Mouse (Mus musculus) neural tube, embryonic 11.5 days (tissue): ENCODE results near the gene Pip5k1a. TPM values are rescaled to one million over a fixed set of nuclear protein-coding genes. Genes with fewer than 3 reads are reported as not detected.
"Not testable (repeated sequence)": the region's sequence is repeated elsewhere in the genome, so short reads cannot be mapped to it uniquely, and the experiment has no call there.

Source experiments
- ATAC-seq: fragments of 200-750 bp; cut with Nextera tagmentation; 2 replicates; pipeline ENCODE4 v1.8.0; 2017; ENCODE audit warnings: moderate number of reproducible peaks, mild to moderate bottlenecking, moderate TSS enrichment, moderate library complexity; ENCODE audit not compliant: insufficient read depth, low FRiP score, low TSS enrichment
- DNase-seq: peaks from one replicate; pipeline ENCODE4 v3.0.0-alpha.2; 2015; ENCODE audit warnings: low spot score
- H3K27ac ChIP-seq: fragments of 300-500 bp; sonication (generic); 2 replicates; pipeline ENCODE4 v1.5.1; 2014; ENCODE audit warnings: low read depth, mild to moderate bottlenecking, low read length
- H3K27me3 ChIP-seq: fragments of 300-500 bp; sonication (generic); 2 replicates; pipeline ENCODE4 v1.6.1; 2014; ENCODE audit warnings: mild to moderate bottlenecking, low read length, mixed read lengths; ENCODE audit not compliant: control insufficient read depth, insufficient read depth
- H3K36me3 ChIP-seq: fragments of 300-500 bp; sonication (generic); 2 replicates; pipeline ENCODE4 v1.6.1; 2014; ENCODE audit warnings: mild to moderate bottlenecking, low read length, moderate library complexity, mixed read lengths; ENCODE audit not compliant: control insufficient read depth, insufficient read depth
- H3K4me1 ChIP-seq: fragments of 300-500 bp; sonication (generic); 2 replicates; pipeline ENCODE4 v1.6.1; 2014; ENCODE audit warnings: low read length, mixed read lengths; ENCODE audit not compliant: control insufficient read depth, insufficient read depth
- H3K4me2 ChIP-seq: fragments of 300-500 bp; sonication (generic); 2 replicates; pipeline ENCODE4 v1.6.1; 2014; ENCODE audit warnings: low read depth, mild to moderate bottlenecking, moderate library complexity
- H3K4me3 ChIP-seq: fragments of 300-500 bp; sonication (generic); 2 replicates; pipeline ENCODE4 v1.5.1; 2014; ENCODE audit warnings: low read depth, low read length
- H3K9ac ChIP-seq: fragments of 300-500 bp; sonication (generic); 2 replicates; pipeline ENCODE4 v1.6.1; 2014; ENCODE audit warnings: mild to moderate bottlenecking, low read length
- H3K9me3 ChIP-seq: fragments of 300-500 bp; sonication (generic); 2 replicates; pipeline ENCODE4 v1.6.1; 2016; ENCODE audit warnings: low read length; ENCODE audit not compliant: control insufficient read depth
- WGBS: fragments of 180-500 bp; shearing (Covaris S2); extraction: QIAGEN DNeasy Blood & Tissue Kit; methylation state at CpG from one replicate; pipeline ENCODE4 v1.1.7; 2014; 5-methylcytosine and 5-hydroxymethylcytosine counted together
- polyA plus RNA-seq: library from polyadenylated mRNA; unstranded; fragments of >200 nt; fragmentation: Nextera tagmentation; extraction: Ambion mirVana; gene quantifications from 2 replicates; pipeline ENCODE4 v1.2.1, GENCODE M21; 2014

Gene Pip5k1a
- polyA plus RNA-seq, 1 experiment from 2014 or later, result 13.4 TPM

DNA sequence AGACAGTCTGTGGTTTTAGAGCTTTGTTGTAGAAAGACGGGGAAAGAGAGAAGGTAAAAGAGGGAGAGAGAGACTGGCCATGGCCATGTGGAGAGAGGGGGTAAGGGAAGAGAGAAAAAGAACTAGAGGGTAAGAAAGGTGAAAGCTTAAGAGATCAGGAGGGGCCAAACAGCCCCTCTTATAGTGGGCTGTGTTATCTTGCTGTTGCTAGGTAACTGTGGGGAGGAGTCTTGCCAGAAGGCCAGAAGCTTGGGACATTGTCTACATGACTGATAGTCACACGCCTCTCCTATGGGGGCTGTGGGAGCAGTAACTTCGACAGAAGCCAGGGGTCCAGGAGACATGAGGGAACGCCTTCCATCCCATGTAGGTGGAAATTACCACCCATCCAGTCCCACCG is 81.5 kb downstream of the Pip5k1a start:
- H3K27me3 ChIP-seq, result no peaks in the 10 kb centered on the region
- no peak overlapping the region for H3K4me3 ChIP-seq
- H3K4me1 ChIP-seq, result no peaks in the 10 kb centered on the region; the same call in 1 of the 2 replicates
- no peaks in the 10 kb centered on the region for H3K36me3 ChIP-seq
- DNase-seq (no peak), ATAC-seq (no peak)
- H3K9me3 ChIP-seq, result no peaks in the 10 kb centered on the region
- no peak overlapping the region for H3K4me2 ChIP-seq
- 44% methylated on average over 5 of the region's 5 CpGs for WGBS
- H3K9ac ChIP-seq, result no peak overlapping the region
- no peak overlapping the region for H3K27ac ChIP-seq

DNA sequence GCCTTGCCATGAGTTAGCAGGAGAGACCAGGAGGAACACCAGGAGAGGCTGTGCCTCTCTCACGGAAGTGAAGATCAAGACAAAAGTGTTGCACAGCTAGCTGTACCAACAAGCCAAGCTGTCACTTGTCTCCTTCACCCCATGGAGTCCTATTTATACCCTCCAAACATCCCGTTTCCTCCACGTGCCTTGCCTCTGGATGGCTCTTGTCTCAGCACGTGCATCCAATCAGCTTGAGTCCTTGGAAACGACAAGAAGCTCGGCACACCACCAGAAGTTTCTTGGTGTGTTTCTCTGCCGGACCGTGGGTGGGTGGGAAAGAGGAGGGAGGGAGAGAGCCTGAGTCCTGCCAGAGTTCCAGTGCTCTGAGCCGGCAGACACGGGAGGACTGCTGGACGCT is 82.2 kb downstream of the Pip5k1a start:
- Histone ChIP-seq H3K9me3 (no peaks in the 10 kb centered on the region), H3K9ac (no peak overlapping the region), H3K36me3 (no peaks in the 10 kb centered on the region), H3K4me3 (no peak overlapping the region), H3K4me1 (no peaks in the 10 kb centered on the region; the same call in 1 of the 2 replicates), H3K27me3 (no peaks in the 10 kb centered on the region), H3K4me2 (no peak overlapping the region), H3K27ac (no peak overlapping the region)
- WGBS, result 33% methylated on average over 11 of the region's 11 CpGs
- ATAC-seq (no peak), DNase-seq (no peak)

DNA sequence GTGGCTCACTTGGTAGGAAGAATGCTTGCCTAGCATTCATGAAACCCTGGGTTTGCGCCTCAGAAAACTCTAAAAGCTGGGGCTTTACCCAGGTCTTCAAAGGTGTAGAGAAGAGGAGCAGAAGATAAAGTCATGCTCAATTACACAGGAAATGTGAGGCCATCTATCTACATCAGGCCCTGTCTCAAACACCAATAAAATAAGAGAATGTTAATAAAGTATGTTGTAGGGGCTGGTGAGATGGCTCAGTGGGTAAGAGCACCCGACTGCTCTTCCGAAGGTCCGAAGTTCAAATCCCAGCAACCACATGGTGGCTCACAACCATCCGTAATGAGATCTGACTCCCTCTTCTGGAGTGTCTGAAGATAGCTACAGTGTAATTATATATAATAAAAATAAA is 85.8 kb downstream of the Pip5k1a start:
- H3K36me3 ChIP-seq, H3K27ac ChIP-seq, H3K27me3 ChIP-seq, ATAC-seq, H3K9me3 ChIP-seq, H3K4me1 ChIP-seq, H3K4me3 ChIP-seq, DNase-seq, H3K9ac ChIP-seq, H3K4me2 ChIP-seq: not testable (repeated sequence)
- WGBS, result 87% methylated on average over 5 of the region's 5 CpGs

DNA sequence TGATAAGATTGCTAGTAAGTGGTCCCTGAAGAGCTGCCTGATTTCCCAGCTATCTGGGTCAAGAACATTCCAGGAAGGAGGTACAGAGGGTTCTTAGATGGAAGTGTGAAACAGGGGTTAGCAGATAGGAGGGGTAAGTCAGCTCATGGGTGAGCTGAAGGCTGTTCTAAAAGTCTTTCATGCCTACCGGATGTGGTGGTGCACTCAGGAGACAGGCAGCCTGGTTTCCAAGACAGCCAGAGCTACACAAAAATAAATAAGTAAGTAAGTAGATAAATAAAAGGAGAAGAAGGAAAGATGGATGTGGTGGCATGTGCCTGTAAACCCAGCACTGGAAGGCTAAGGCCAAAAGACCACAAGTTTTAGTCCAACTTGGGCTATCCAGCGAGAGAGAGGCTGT is 88.0 kb downstream of the Pip5k1a start:
- ATAC-seq (no peak), DNase-seq (no peak)
- 97% methylated on average over 2 of the region's 2 CpGs for WGBS
- H3K36me3 ChIP-seq, result no peaks in the 10 kb centered on the region
- H3K9ac ChIP-seq, result no peak overlapping the region
- H3K9me3 ChIP-seq, result no peaks in the 10 kb centered on the region
- H3K4me3 ChIP-seq, result no peak overlapping the region
- H3K4me1 ChIP-seq, result peaks cover 10% of the 10 kb centered on the region
- H3K27me3 ChIP-seq, result no peaks in the 10 kb centered on the region
- H3K4me2 ChIP-seq, result no peak overlapping the region
- H3K27ac ChIP-seq, result no peak overlapping the region

DNA sequence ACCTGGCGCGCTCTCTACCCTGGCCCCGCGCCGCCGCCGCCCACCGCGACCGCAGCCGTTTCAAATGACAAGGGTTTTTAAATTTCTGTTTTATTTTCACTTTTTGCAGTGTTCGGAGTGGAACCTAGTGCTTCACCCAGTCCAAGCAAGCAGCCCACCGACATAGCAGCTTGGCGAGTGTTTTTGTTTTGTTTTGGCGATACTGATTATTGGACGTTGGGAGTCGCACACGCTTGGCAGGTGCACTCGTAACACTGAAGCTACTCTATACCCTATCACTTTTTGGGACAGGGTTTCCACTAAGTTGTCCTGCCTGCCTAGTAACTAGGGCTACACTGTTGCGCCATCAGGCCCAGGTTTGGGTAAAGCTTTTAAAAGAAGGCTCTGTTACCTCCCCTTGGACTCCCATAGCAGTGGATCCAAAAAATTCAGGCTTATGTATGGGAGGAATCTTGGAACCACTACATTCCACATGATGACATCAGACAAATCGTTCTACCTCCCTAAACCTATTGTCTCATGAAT is 90.1 kb downstream of the Pip5k1a start:
- H3K4me3 ChIP-seq, result peak overlapping the region; percentile 92
- peak overlapping the region; percentile 85 for H3K27ac ChIP-seq
- H3K9ac ChIP-seq, result peak overlapping the region; percentile 64
- WGBS, result 6% methylated on average over 21 of the region's 21 CpGs
- no peaks in the 10 kb centered on the region for H3K9me3 ChIP-seq
- peak overlapping the region; percentile 79 for H3K4me2 ChIP-seq
- no peaks in the 10 kb centered on the region for H3K27me3 ChIP-seq
- peaks cover 14% of the 10 kb centered on the region for H3K4me1 ChIP-seq
- H3K36me3 ChIP-seq, result peaks cover 3% of the 10 kb centered on the region; the same call in 1 of the 2 replicates
- no peak for DNase-seq
- ATAC-seq, result no peak

DNA sequence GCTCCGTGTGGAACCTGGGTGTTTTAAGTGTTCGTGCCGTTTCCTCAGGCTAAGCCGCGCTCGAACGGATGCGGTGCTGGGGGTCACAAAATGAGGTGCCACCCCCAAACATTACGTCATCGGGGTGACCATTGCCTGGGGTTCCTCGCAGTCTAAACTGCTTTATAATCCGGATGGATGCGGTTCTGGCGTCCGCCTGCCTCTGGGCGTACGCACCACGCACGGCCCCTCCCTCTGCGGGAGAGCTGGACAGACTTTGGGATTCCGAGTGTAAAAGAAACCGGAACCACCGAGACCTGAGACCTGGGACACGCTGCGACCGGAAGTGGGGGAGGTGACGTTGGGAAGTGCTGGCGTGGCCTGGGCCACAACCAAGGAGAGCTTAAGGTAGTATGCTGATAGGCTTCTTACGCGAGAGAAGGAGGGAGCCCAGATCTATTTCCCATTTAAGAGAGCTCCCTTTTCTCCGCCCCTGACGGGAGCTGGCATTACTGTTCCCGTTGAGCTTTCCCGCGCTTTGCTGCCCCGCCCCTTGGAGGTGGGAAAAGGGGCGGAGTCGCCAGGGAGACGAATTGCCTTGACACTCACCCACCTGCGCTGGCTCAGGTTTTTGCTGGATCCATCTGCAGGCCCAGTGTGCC is 90.7 kb downstream of the Pip5k1a start:
- Histone ChIP-seq H3K4me3 (peak overlapping the region; percentile 92), H3K9ac (peak overlapping the region; percentile 64), H3K4me1 (peaks cover 14% of the 10 kb centered on the region), H3K27me3 (no peaks in the 10 kb centered on the region), H3K27ac (peak overlapping the region; percentile 85), H3K36me3 (peaks cover 4% of the 10 kb centered on the region), H3K9me3 (no peaks in the 10 kb centered on the region), H3K4me2 (peak overlapping the region; percentile 79)
- WGBS, result under 1% methylated on average over 40 of the region's 40 CpGs
- DNase-seq (peak; percentile 87), ATAC-seq (peak; percentile 53)

DNA sequence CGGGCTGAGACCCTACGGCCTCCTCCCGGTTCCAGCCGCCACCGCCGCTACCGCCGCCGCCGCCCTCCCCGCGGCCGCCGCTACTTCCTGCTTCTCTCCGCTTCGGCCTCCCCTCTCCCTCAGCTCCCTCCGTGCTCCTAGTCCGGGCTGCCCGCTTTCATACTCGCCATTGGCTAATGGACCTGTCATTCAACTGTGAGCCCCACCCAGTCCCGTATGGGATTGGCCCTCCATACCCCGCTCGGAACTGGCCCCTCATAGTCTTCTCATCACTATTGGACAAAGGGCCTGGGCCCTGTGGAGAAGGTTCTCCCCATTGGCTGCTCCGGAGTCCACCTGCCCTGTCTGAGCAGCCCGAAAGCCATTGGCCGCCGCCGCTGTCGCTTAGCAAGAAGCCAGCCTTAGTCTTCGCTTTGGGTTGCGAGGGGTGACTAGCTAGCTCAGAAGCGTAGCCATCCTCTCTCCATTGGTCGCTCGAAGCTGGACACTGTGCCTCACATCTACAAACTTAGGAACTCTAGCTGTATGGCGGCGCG is 91.3 kb downstream of the Pip5k1a start, which contains the start of gene Zfp687:
Zfp687 (minus strand) TSS at position 112 of the 536 bp plus-strand sequence.
- DNase-seq (peak; percentile 98), ATAC-seq (peak; percentile 99)
- H3K27ac ChIP-seq, result peak within 1 kb of the TSS; percentile 85
- peak within 1 kb of the TSS; percentile 95 for H3K4me2 ChIP-seq
- H3K9ac ChIP-seq, result peak within 1 kb of the TSS; percentile 84
- H3K4me3 ChIP-seq, result peak within 1 kb of the TSS; percentile 92
- no peaks in the 10 kb centered on the region for H3K27me3 ChIP-seq
- H3K36me3 ChIP-seq, result peaks cover 10% of the 10 kb centered on the region
- H3K4me1 ChIP-seq, result peaks cover 14% of the 10 kb centered on the region
- under 1% methylated on average over 26 of the region's 37 CpGs for WGBS
- H3K9me3 ChIP-seq, result no peaks in the 10 kb centered on the region

DNA sequence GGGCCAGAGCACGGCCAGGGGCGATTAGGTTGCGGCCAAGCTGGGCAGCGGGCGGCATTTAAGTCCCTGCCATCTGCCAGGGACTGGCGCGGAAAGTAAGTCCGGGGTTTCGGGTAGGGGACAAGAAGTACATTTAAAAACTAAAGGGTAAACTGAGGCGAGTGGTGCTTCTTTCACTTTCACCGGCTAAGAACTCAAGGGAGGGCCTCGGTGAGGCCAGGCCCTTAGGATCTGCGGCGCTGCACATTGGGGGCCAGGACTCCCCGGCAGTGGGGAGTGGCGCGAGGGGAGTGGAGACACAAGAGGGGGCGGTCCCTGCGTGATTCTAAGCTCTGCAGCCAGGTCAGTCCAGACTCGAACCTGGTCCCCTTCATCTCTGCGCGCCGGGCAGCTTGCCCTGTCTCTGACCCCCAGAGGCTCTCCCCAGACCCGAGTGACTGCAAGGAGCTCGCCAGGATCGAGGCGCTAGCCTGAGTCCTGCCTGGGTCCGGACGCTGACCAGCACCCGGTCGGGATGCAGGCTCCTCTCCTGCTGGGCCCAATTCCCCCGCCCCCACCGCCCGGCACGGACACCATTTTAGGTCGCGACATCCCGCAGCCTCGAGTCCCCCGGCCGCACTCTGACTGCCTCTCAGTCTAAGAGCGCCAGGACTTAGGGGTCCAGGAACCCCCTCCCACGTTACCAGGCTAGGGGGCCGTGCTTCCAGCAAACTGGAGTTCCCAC is 92.1 kb downstream of the Pip5k1a start:
- peaks cover 11% of the 10 kb centered on the region for H3K36me3 ChIP-seq
- WGBS, result under 1% methylated on average over 41 of the region's 44 CpGs
- ATAC-seq, result peak; percentile 14; the same call in 1 of the 2 replicates

More for the DNA sequence above, 92.1 kb downstream of the Pip5k1a start:
- Histone ChIP-seq H3K4me2 (peak overlapping the region; percentile 95), H3K9me3 (no peaks in the 10 kb centered on the region), H3K4me3 (peak overlapping the region; percentile 92), H3K27ac (peak overlapping the region; percentile 68), H3K4me1 (peaks cover 14% of the 10 kb centered on the region), H3K9ac (peak overlapping the region; percentile 84), H3K27me3 (no peaks in the 10 kb centered on the region)
- DNase-seq, result peak; percentile 16
